Comparison of ENCODE assay signal across 21 mouse cellular contexts in the genomic region with DNA sequence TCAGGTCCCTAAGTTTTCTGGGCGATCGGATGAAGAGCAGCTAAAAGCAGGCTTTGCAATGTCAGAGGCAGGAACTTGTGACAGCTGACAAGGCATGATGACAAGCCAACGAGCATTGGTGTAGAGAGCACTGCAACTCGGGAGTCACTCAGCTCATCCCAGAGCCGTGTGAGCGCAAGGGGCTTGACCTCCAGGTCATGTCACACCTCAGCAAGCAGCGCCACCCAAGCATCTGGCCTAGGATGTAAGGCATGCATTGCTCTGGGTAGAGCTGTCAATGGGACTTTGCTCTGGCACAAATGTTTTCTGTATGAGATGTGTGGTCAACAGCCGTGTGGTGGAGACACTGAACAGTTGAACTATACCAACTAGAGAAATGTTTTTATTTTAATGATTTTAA. TPM values are rescaled to one million over a fixed set of nuclear protein-coding genes. Genes with fewer than 3 reads are reported as not detected.
DNase-seq lines count a peak whose midpoint lies in the region; ATAC-seq lines count a peak whose summit lies in the region.
"Had no signal": no experiment of that assay in that cellular context is flagged by ENCODE, and none has a peak within 500 bp of the region (broad histone marks: within the 10 kb centered on the region; RNA-seq: fewer than 3 reads in every experiment).

No protein-coding gene starts in this region.

- no peaks in the 10 kb centered on the region for H3K27me3 ChIP-seq in kidney, embryonic 14.5 days (ENCODE audit: control insufficient read depth, insufficient read depth, low read length)
- H3K27me3 ChIP-seq in liver, embryonic 15.5 days = no peaks in the 10 kb centered on the region
- H3K27me3 ChIP-seq in liver, embryonic 12.5 days (replicated peaks) = no peaks in the 10 kb centered on the region
- H3K27me3 ChIP-seq in midbrain, embryonic 14.5 days (ENCODE audit: control insufficient read depth, insufficient read depth, low read length) = no peaks in the 10 kb centered on the region
- H3K27me3 ChIP-seq in midbrain, embryonic 15.5 days (replicated peaks) = no peaks in the 10 kb centered on the region
- H3K27me3 ChIP-seq: embryonic facial prominence, embryonic 13.5 days; forebrain, embryonic 12.5 days; heart, embryonic 13.5 days; hindbrain, embryonic 12.5 days had no signal

- DNase-seq in embryo, embryonic 10 days (ENCODE audit: low spot score) = peak; percentile 19
- no peak for DNase-seq in embryo, embryonic 10.5 days (ENCODE audit: low spot score)
- DNase-seq in kidney, postnatal 25 days = no peak
- DNase-seq in midbrain, embryonic 14.5 days = no peak
- DNase-seq: adrenal gland, postnatal 10 days; B cell, adult 2 months; cerebellum, adult 11 months; cerebellum, adult 8-10 months; cerebellum, postnatal 14 days; gastrocnemius, postnatal 14 days; heart, postnatal 36 days had no signal

- no peak overlapping the region for H3K4me3 ChIP-seq in kidney, embryonic 14.5 days (ENCODE audit: low read length)
- no peak overlapping the region for H3K4me3 ChIP-seq in liver, embryonic 15.5 days (replicated peaks)
- no peak overlapping the region for H3K4me3 ChIP-seq in liver, embryonic 12.5 days
- H3K4me3 ChIP-seq in midbrain, embryonic 14.5 days (replicated peaks; ENCODE audit: low read depth, low read length) = no peak overlapping the region
- H3K4me3 ChIP-seq in midbrain, embryonic 15.5 days = no peak overlapping the region
- H3K4me3 ChIP-seq: embryonic facial prominence, embryonic 13.5 days; forebrain, embryonic 12.5 days; heart, embryonic 13.5 days; hindbrain, embryonic 12.5 days had no signal

- peak; percentile 63; the same call in 1 of the 2 replicates for ATAC-seq in kidney, embryonic 14.5 days (ENCODE audit: low FRiP score, low TSS enrichment)
- ATAC-seq in liver, embryonic 15.5 days (ENCODE audit: insufficient read depth) = no peak
- no peak for ATAC-seq in liver, embryonic 12.5 days
- ATAC-seq in midbrain, embryonic 14.5 days (ENCODE audit: low FRiP score, low TSS enrichment) = 0 out of 2 replicates have a peak, but pooled peaks have one; percentile 25
- no peak; the same call in 1 of the 2 replicates for ATAC-seq in midbrain, embryonic 15.5 days (replicated peaks)
- ATAC-seq: CD4-positive, CD25-positive, alpha-beta regulatory T cell, adult 4 months; forebrain, embryonic 16.5 days had no signal

- no peak overlapping the region for H3K9ac ChIP-seq in kidney, embryonic 14.5 days (ENCODE audit: low read depth, low read length)
- H3K9ac ChIP-seq in liver, embryonic 15.5 days = no peak overlapping the region
- H3K9ac ChIP-seq in liver, embryonic 12.5 days = no peak overlapping the region
- H3K9ac ChIP-seq in midbrain, embryonic 14.5 days (replicated peaks; ENCODE audit: low read length) = no peak overlapping the region
- no peak overlapping the region for H3K9ac ChIP-seq in midbrain, embryonic 15.5 days
- H3K9ac ChIP-seq: embryonic facial prominence, embryonic 13.5 days; forebrain, embryonic 12.5 days; heart, embryonic 13.5 days; hindbrain, embryonic 12.5 days had no signal

- WGBS in kidney, embryonic 14.5 days = 51% methylated on average over 8 of the region's 8 CpGs
- WGBS in liver, embryonic 15.5 days (ENCODE audit: insufficient replicate concordance) = 60% methylated on average over 8 of the region's 8 CpGs
- WGBS in liver, embryonic 12.5 days (ENCODE audit: insufficient replicate concordance) = 71% methylated on average over 8 of the region's 8 CpGs
- 66% methylated on average over 8 of the region's 8 CpGs for WGBS in midbrain, embryonic 14.5 days
- 70% methylated on average over 8 of the region's 8 CpGs for WGBS in midbrain, embryonic 15.5 days

- H3K36me3 ChIP-seq in kidney, embryonic 14.5 days (ENCODE audit: control insufficient read depth, insufficient read depth, low read length) = peaks cover 12% of the 10 kb centered on the region; the same call in 1 of the 2 replicates
- 0 out of 2 replicates have a peak, but pooled peaks cover 11% of the 10 kb centered on the region for H3K36me3 ChIP-seq in liver, embryonic 15.5 days (replicated peaks)
- H3K36me3 ChIP-seq in liver, embryonic 12.5 days = peaks cover 34% of the 10 kb centered on the region
- H3K36me3 ChIP-seq in midbrain, embryonic 14.5 days (ENCODE audit: control insufficient read depth, insufficient read depth, low read length) = no peaks in the 10 kb centered on the region
- no peaks in the 10 kb centered on the region for H3K36me3 ChIP-seq in midbrain, embryonic 15.5 days (replicated peaks)
- H3K36me3 ChIP-seq: forebrain, embryonic 12.5 days had no signal

- no peaks in the 10 kb centered on the region for H3K9me3 ChIP-seq in kidney, embryonic 14.5 days (ENCODE audit: control insufficient read depth, low read length)
- H3K9me3 ChIP-seq in liver, embryonic 15.5 days (replicated peaks) = no peaks in the 10 kb centered on the region
- no peaks in the 10 kb centered on the region for H3K9me3 ChIP-seq in liver, embryonic 12.5 days (replicated peaks)
- H3K9me3 ChIP-seq in midbrain, embryonic 14.5 days (ENCODE audit: control insufficient read depth, low read length) = no peaks in the 10 kb centered on the region
- no peaks in the 10 kb centered on the region for H3K9me3 ChIP-seq in midbrain, embryonic 15.5 days
- H3K9me3 ChIP-seq: embryonic facial prominence, embryonic 13.5 days; forebrain, embryonic 12.5 days; heart, embryonic 13.5 days; hindbrain, embryonic 12.5 days had no signal

- H3K4me1 ChIP-seq in kidney, embryonic 14.5 days (ENCODE audit: control insufficient read depth, insufficient read depth, low read length) = no peaks in the 10 kb centered on the region
- H3K4me1 ChIP-seq in liver, embryonic 15.5 days (replicated peaks) = no peaks in the 10 kb centered on the region
- H3K4me1 ChIP-seq in liver, embryonic 12.5 days = no peaks in the 10 kb centered on the region
- no peaks in the 10 kb centered on the region for H3K4me1 ChIP-seq in midbrain, embryonic 14.5 days (ENCODE audit: control insufficient read depth, insufficient read depth, low read length)
- 0 out of 2 replicates have a peak, but pooled peaks cover 5% of the 10 kb centered on the region for H3K4me1 ChIP-seq in midbrain, embryonic 15.5 days
- H3K4me1 ChIP-seq: embryonic facial prominence, embryonic 13.5 days; forebrain, embryonic 12.5 days; hindbrain, embryonic 12.5 days had no signal

- no peak overlapping the region for H3K4me2 ChIP-seq in kidney, embryonic 14.5 days (replicated peaks; ENCODE audit: low read depth, low read length)
- no peak overlapping the region for H3K4me2 ChIP-seq in liver, embryonic 15.5 days
- no peak overlapping the region for H3K4me2 ChIP-seq in liver, embryonic 12.5 days
- no peak overlapping the region for H3K4me2 ChIP-seq in midbrain, embryonic 14.5 days (ENCODE audit: low read length)
- H3K4me2 ChIP-seq in midbrain, embryonic 15.5 days = no peak overlapping the region
- H3K4me2 ChIP-seq: embryonic facial prominence, embryonic 13.5 days; forebrain, embryonic 12.5 days; heart, embryonic 13.5 days; hindbrain, embryonic 12.5 days had no signal

- no peak overlapping the region for H3K27ac ChIP-seq in kidney, embryonic 14.5 days (ENCODE audit: low read depth, low read length)
- H3K27ac ChIP-seq in liver, embryonic 15.5 days (replicated peaks) = 0 out of 2 replicates have a peak overlapping the region, but pooled peaks have one; percentile 6
- no peak overlapping the region for H3K27ac ChIP-seq in liver, embryonic 12.5 days
- H3K27ac ChIP-seq in midbrain, embryonic 14.5 days (replicated peaks; ENCODE audit: low read depth, low read length) = no peak overlapping the region
- H3K27ac ChIP-seq in midbrain, embryonic 15.5 days = no peak overlapping the region
- H3K27ac ChIP-seq: embryonic facial prominence, embryonic 13.5 days; forebrain, embryonic 12.5 days; hindbrain, embryonic 12.5 days had no signal

RNA-seq across cellular contexts. Expression of a gene that starts 28.1 kb away (rescaled TPM):
- polyA plus RNA-seq in kidney, embryonic 14.5 days (2014; fragmentation: Nextera tagmentation; extraction: Ambion mirVana) = 44.7 and 61.8 TPM in 2 replicates
- 15.0 and 16.3 TPM in 2 replicates for polyA plus RNA-seq in liver, embryonic 15.5 days (2015; fragmentation: Nextera tagmentation; extraction: Ambion mirVana)
- 22.1 and 22.4 TPM in 2 replicates for polyA plus RNA-seq in liver, embryonic 12.5 days (2016; fragmentation: Nextera tagmentation; extraction: Ambion mirVana)
- 69.3 and 73.7 TPM in 2 replicates for polyA plus RNA-seq in midbrain, embryonic 14.5 days (2014; fragmentation: Nextera tagmentation; extraction: Ambion mirVana)
- polyA plus RNA-seq in midbrain, embryonic 15.5 days (2015; fragmentation: Nextera tagmentation; extraction: Ambion mirVana) = 77.8 and 79.4 TPM in 2 replicates

RNA-seq across cellular contexts. Expression of a gene that starts 39.9 kb away (rescaled TPM):
- 1.0 and 1.2 TPM in 2 replicates for polyA plus RNA-seq in kidney, embryonic 14.5 days (2014; fragmentation: Nextera tagmentation; extraction: Ambion mirVana)
- not detected in 2 replicates for polyA plus RNA-seq in liver, embryonic 15.5 days (2015; fragmentation: Nextera tagmentation; extraction: Ambion mirVana)
- 0.07 and 0.26 TPM in 2 replicates for polyA plus RNA-seq in liver, embryonic 12.5 days (2016; fragmentation: Nextera tagmentation; extraction: Ambion mirVana)
- polyA plus RNA-seq in midbrain, embryonic 14.5 days (2014; fragmentation: Nextera tagmentation; extraction: Ambion mirVana) = 0.18 TPM in 1 of 2 replicates, not detected in the other
- 0.77 TPM in 2 replicates for polyA plus RNA-seq in midbrain, embryonic 15.5 days (2015; fragmentation: Nextera tagmentation; extraction: Ambion mirVana)

Comparison
In these comparisons a context has a peak if more than half of its experiments do, and no peak if none do; other contexts are left out.
1. ATAC-seq: peak in kidney, embryonic 14.5 days (single experiment) and midbrain, embryonic 14.5 days (single experiment); none in liver, embryonic 15.5 days (single experiment), liver, embryonic 12.5 days (single experiment) and midbrain, embryonic 15.5 days (single experiment).